Mouse (Mus musculus) neural tube, embryonic 10.5 days (tissue): ENCODE data around the gene Ccdc163.
"Not testable (repeated sequence)": the region's sequence is repeated elsewhere in the genome, so short reads cannot be mapped to it uniquely, and the experiment has no call there.

ENCODE experiments used
- DNase-seq: peaks from one replicate; pipeline ENCODE4 v3.0.0-alpha.2; 2017; ENCODE audit warnings: low spot score; ENCODE audit errors: extremely low spot score

Ccdc163 gene

GRCm38 (mm10) chr4:116708201-116708764, at the start of gene Ccdc163, which contains the start of gene Mmachc:
Gene Ccdc163 (plus strand): TSS chr4:116708509.
Gene Mmachc (minus strand): TSS chr4:116708406.
- DNase-seq = peak; percentile 87

- DNase-seq = no peak
These were observed 48.8 kb upstream of the Ccdc163 start for GRCm38 (mm10) chr4:116659474-116659873.

- not testable (repeated sequence) for DNase-seq
These were observed 48.4 kb upstream of the Ccdc163 start for GRCm38 (mm10) chr4:116659916-116660315.

GRCm38 (mm10) chr4:116660829-116661228, 47.5 kb upstream of the Ccdc163 start:
- DNase-seq = no peak

- DNase-seq = no peak
These were observed 46.3 kb upstream of the Ccdc163 start for GRCm38 (mm10) chr4:116661998-116662397.

- no peak for DNase-seq
These were observed 41.7 kb upstream of the Ccdc163 start for GRCm38 (mm10) chr4:116666625-116667024.

- no peak for DNase-seq
These were observed 40.2 kb upstream of the Ccdc163 start for GRCm38 (mm10) chr4:116668145-116668544.

- no peak for DNase-seq
These were observed 39.0 kb upstream of the Ccdc163 start for GRCm38 (mm10) chr4:116669291-116669690.

- no peak for DNase-seq
These were observed 35.5 kb upstream of the Ccdc163 start for GRCm38 (mm10) chr4:116672785-116673184.

- DNase-seq = not testable (repeated sequence)
These were observed 33.5 kb upstream of the Ccdc163 start for GRCm38 (mm10) chr4:116674761-116675160.

- no peak for DNase-seq
These were observed 32.3 kb upstream of the Ccdc163 start for GRCm38 (mm10) chr4:116676027-116676426.

- no peak for DNase-seq
These were observed 30.5 kb upstream of the Ccdc163 start for GRCm38 (mm10) chr4:116677808-116678207.

- no peak for DNase-seq
These were observed 29.2 kb upstream of the Ccdc163 start for GRCm38 (mm10) chr4:116679141-116679540.

- not testable (repeated sequence) for DNase-seq
These were observed 27.8 kb upstream of the Ccdc163 start for GRCm38 (mm10) chr4:116680521-116680920.

GRCm38 (mm10) chr4:116683957-116684356, 24.4 kb upstream of the Ccdc163 start:
- DNase-seq = no peak

GRCm38 (mm10) chr4:116684665-116685064, 23.6 kb upstream of the Ccdc163 start:
- no peak for DNase-seq

- peak; percentile 100 for DNase-seq
These were observed 22.8 kb upstream of the Ccdc163 start, which contains the start of gene Prdx1 for GRCm38 (mm10) chr4:116685402-116686061. Gene Prdx1 (plus strand): TSS chr4:116685544.

- DNase-seq = no peak
These were observed 21.3 kb upstream of the Ccdc163 start for GRCm38 (mm10) chr4:116687041-116687440.

GRCm38 (mm10) chr4:116689309-116689876, 18.9 kb upstream of the Ccdc163 start:
- DNase-seq = no peak

- no peak for DNase-seq
These were observed 16.2 kb upstream of the Ccdc163 start for GRCm38 (mm10) chr4:116692146-116692545.

- DNase-seq = no peak
These were observed 14.5 kb upstream of the Ccdc163 start for GRCm38 (mm10) chr4:116693785-116694184.

GRCm38 (mm10) chr4:116698693-116699342, 9.5 kb upstream of the Ccdc163 start:
- no peak for DNase-seq
